Mouse (Mus musculus): ENCODE results near the gene Apmap. TPM values are rescaled to one million over a fixed set of nuclear protein-coding genes. Genes with fewer than 3 reads are reported as not detected.
"Not testable (repeated sequence)": the region's sequence is repeated elsewhere in the genome, so short reads cannot be mapped to it uniquely, and the experiment has no call there.

The Apmap gene
- polyA plus RNA-seq, 1 experiment from 2014 or later, result 36.1 TPM

DNA sequence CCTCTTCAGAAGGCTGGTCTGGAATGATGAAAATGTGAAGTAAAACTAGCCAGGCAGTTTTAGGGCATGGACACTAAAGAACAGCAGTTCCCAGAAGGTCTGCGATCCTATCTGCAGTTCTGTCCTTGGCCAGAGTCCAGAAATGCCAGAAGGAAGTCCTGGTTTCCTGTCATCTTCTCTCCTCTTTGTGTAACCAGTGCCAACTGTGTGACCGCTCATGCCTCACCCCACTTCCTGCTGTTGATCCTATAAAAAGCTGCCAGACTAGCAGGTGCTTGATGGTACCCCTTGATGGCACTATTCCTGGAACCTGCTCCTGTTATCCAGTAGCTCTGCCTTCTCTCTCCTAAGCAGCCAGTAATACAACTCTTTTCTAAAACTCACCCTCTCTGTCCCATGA lies 41.3 kb downstream of the Apmap start:
- Histone ChIP-seq H3K4me3 (no peak overlapping the region), H3K4me2 (replicated peaks) (no peak overlapping the region), H3K36me3 (no peaks in the 10 kb centered on the region), H3K27me3 (no peaks in the 10 kb centered on the region), H3K9me3 (replicated peaks) (no peaks in the 10 kb centered on the region), H3K9ac (no peak overlapping the region), H3K27ac (no peak overlapping the region), H3K4me1 (no peaks in the 10 kb centered on the region)
- ATAC-seq (ENCODE audit: low FRiP score), result no peak
- 91% methylated on average over 2 of the region's 2 CpGs for WGBS

- Histone ChIP-seq H3K4me1 (no peaks in the 10 kb centered on the region), H3K4me3 (no peak overlapping the region), H3K9me3 (replicated peaks) (no peaks in the 10 kb centered on the region), H3K36me3 (no peaks in the 10 kb centered on the region), H3K4me2 (replicated peaks) (no peak overlapping the region), H3K27ac (no peak overlapping the region), H3K27me3 (no peaks in the 10 kb centered on the region), H3K9ac (no peak overlapping the region)
- ATAC-seq (ENCODE audit: low FRiP score), result no peak; the same call in 1 of the 2 replicates
- 58% methylated on average over 3 of the region's 3 CpGs for WGBS
Measured at GRCm38 (mm10) chr2:150558568-150558967, 49.8 kb downstream of the Apmap start.

DNA sequence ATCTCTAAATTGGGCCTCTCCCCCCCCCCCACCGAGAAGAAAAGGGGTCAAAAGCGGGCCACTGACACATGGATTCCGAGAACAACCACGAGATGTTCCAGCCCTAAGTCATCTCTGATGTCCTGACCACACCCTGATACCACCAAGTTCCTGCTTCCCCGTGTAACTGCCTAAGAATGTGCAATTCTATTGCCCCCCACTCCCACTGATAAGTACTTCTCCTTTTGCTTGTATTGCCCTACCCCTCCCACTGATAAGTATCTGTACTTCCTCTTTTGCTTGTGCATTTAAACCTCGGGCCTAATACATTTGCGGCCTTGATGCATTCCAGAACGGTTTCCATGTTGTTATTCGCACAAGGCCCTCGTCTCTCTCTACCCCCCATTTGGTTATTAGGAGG lies 58.8 kb downstream of the Apmap start:
- not testable (repeated sequence) for ATAC-seq (ENCODE audit: low FRiP score); H3K27ac ChIP-seq; H3K4me1 ChIP-seq; H3K27me3 ChIP-seq; H3K9ac ChIP-seq; H3K4me3 ChIP-seq; H3K36me3 ChIP-seq; H3K4me2 ChIP-seq (replicated peaks); H3K9me3 ChIP-seq (replicated peaks)
- WGBS, result 85% methylated on average over 10 of the region's 10 CpGs

Other genes starting within 250 kb of the Apmap start
- 13.0 and 14.1 TPM in 2 replicates for gene 3300002I08Rik, start 245.8 kb downstream of the Apmap start, polyA plus RNA-seq (2016; fragmentation: Nextera tagmentation; extraction: Ambion mirVana)
- gene Zfp442, start 157.1 kb downstream of the Apmap start, polyA plus RNA-seq (2016; fragmentation: Nextera tagmentation; extraction: Ambion mirVana), result 7.8 and 8.6 TPM in 2 replicates
- gene Zfp345, start 123.5 kb downstream of the Apmap start, polyA plus RNA-seq (2016; fragmentation: Nextera tagmentation; extraction: Ambion mirVana), result 0.08 and 0.21 TPM in 2 replicates
- gene Cst7, start 38.2 kb downstream of the Apmap start, polyA plus RNA-seq (2016; fragmentation: Nextera tagmentation; extraction: Ambion mirVana), result 0.30 and 0.40 TPM in 2 replicates
- 28.4 and 32.6 TPM in 2 replicates for gene Acss1, start 59.9 kb upstream of the Apmap start, polyA plus RNA-seq (2016; fragmentation: Nextera tagmentation; extraction: Ambion mirVana)
- 1.0 and 1.3 TPM in 2 replicates for gene Vsx1, start 80.8 kb upstream of the Apmap start, polyA plus RNA-seq (2016; fragmentation: Nextera tagmentation; extraction: Ambion mirVana)
- 38.3 and 38.6 TPM in 2 replicates for gene Entpd6, start 140.5 kb upstream of the Apmap start, polyA plus RNA-seq (2016; fragmentation: Nextera tagmentation; extraction: Ambion mirVana)
- 92.5 and 95.3 TPM in 2 replicates for gene Pygb, start 178.2 kb upstream of the Apmap start, polyA plus RNA-seq (2016; fragmentation: Nextera tagmentation; extraction: Ambion mirVana)

Measured in hindbrain, embryonic 12.5 days (tissue).